Mouse (Mus musculus) olfactory bulb, adult 2 months (tissue): Measurements from ENCODE around the gene Oip5. TPM values are rescaled to one million over a fixed set of nuclear protein-coding genes. Genes with fewer than 3 reads are reported as not detected.

ENCODE experiments used
- H3K27ac ChIP-seq: fragments of 200-500 bp; 2 replicates; pipeline ENCODE4 v1.5.1; 2012; ENCODE audit warnings: low read depth, low read length; ENCODE audit not compliant: insufficient read depth
- H3K4me1 ChIP-seq: fragments of 200-500 bp; 2 replicates; pipeline ENCODE4 v1.6.1; 2012; ENCODE audit warnings: low read length; ENCODE audit not compliant: control insufficient read depth, insufficient read depth
- H3K4me3 ChIP-seq: fragments of 200-500 bp; 2 replicates; pipeline ENCODE4 v1.5.1; 2012; ENCODE audit warnings: mild to moderate bottlenecking, low read depth, low read length, moderate library complexity; ENCODE audit not compliant: insufficient read depth
- CTCF ChIP-seq: fragments of 200-500 bp; IDR thresholded peaks from 2 replicates; pipeline ENCODE4 v1.5.1; 2012; ENCODE audit warnings: low read depth, mild to moderate bottlenecking, low read length, moderate library complexity; ENCODE audit not compliant: insufficient read depth
- POLR2A ChIP-seq: fragments of 200-500 bp; IDR thresholded peaks from 2 replicates; pipeline ENCODE4 v1.6.1; 2012; ENCODE audit warnings: mild to moderate bottlenecking, low read depth, low read length, moderate library complexity; ENCODE audit not compliant: insufficient read depth
- WGBS: fragments of 180-500 bp; shearing (Covaris S2); methylation state at CpG from one replicate; pipeline ENCODE4 v1.1.7; 2018; 5-methylcytosine and 5-hydroxymethylcytosine counted together
- polyA plus RNA-seq: library from polyadenylated mRNA; stranded (reverse); fragments of >200 nt; gene quantifications from 2 replicates; pipeline ENCODE4 v1.2.4, GENCODE M21; 2012; ENCODE audit warnings: low replicate concordance; ENCODE audit not compliant: missing spikeins, insufficient read depth, insufficient read length

Oip5 gene
- polyA plus RNA-seq, 1 experiment = not detected

DNA sequence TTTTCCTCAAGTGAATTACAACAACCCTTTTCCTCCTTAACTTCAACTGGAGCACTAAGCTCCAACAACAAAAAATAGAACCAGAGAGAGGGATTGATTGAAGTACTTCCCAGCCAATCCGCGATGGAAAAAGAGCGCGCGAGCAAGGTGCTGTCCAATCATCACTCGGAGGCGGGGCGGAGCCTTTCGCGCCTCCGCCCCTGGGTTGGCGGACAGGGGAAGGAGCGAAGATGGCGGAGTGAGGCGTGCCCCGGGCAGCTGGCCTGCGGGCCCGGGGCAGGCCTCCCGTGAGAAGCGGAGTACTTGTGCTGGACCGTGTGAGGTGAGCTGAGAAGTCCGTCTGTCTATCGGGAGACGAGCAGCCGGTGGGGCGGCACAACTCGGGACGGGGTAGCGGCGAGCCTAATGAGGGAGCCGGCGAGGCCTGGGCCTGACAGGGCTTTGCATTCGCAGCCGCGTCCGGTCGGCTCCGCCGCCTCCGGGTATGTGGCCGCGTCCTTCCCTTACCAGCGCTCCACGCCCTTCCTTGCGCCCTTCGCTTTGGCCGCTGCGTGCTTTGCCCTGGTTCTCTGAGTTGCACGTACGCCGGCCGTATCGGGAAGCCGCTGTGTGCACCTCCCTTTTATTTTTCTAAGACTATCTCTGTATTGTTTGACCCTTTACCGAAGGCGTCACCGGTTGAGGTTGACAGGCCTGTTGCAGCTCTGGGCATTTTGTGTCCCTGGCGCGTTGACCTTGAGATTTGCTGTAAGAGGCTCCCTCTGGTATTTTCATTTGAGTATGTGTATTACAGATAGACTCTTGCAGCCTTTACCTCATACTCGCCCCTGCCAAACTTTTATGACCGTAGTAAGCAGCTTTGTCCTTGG lies 23.9 kb downstream of the Oip5 start:
- WGBS = under 1% methylated on average over 61 of the region's 61 CpGs
- H3K4me1 ChIP-seq = peaks cover 6% of the 10 kb centered on the region; the same call in 1 of the 2 replicates
- TF ChIP-seq CTCF = no peak
- TF ChIP-seq POLR2A = peak; percentile 91
- peak overlapping the region; percentile 86 for H3K27ac ChIP-seq
- H3K4me3 ChIP-seq = peak overlapping the region; percentile 84

DNA sequence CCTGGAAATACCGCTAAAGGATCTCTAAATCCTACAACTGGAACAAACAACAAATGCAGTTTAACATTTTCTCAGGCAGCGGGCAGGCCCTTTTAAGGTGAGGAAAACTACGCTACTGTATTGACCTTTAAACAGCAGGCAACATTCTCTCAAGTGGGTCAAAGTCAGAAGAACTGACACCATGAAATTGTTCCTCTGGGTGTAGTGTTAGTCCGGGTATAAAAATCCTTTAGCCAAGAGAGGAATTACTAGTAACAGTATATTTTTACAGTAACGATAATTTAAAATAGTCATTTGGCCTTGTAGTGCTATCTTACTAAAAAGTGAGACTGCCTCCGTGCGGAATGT lies 24.5 kb downstream of the Oip5 start:
- Histone ChIP-seq H3K4me1 (peaks cover 6% of the 10 kb centered on the region; the same call in 1 of the 2 replicates), H3K4me3 (no peak overlapping the region), H3K27ac (peak overlapping the region; percentile 79)
- no peak for TF ChIP-seq POLR2A
- no peak for TF ChIP-seq CTCF
- 5% methylated on average over 7 of the region's 7 CpGs for WGBS

DNA sequence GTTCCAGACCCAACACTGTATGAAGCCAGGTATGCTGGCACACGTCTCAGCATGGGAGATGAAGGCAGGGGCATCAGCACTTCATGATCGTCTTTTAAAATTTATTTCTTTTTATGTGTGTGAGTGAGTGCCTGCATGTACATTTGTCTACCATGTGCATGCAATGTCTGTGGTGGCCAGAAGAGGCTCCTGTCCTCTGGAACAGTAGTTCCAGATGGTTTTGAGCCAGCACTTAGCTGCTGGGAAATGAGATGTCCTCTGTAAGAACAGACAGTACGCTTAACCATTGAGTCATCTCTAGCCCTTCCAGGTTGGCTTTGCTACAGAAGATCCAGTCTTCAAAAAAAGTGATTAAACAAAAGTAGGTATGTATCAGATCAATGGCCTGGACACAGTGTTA lies 27.0 kb downstream of the Oip5 start:
- 93% methylated on average over 3 of the region's 3 CpGs for WGBS

DNA sequence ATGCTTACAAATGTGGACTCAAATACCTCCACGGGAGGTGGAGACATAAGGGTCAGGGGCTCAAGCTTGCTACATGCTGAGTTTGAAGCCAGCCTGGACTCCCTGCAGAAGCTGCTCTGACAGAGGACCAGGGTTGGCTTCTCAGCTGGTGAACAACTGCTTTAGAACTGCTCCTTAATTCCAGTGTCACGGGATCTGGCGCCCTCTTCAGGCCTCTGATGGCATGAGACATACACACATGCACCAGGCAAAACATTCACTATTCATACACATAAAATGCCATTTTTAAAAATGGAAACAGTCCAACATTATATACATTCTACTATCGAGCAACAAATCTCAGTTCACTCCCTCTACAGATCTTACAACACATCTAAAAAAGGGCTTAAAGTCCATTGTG lies 30.9 kb downstream of the Oip5 start:
- 25% methylated on average over 4 of the region's 4 CpGs for WGBS
- H3K4me3 ChIP-seq = no peak overlapping the region
- H3K4me1 ChIP-seq = peaks cover 6% of the 10 kb centered on the region
- H3K27ac ChIP-seq = no peak overlapping the region
- TF ChIP-seq POLR2A = no peak
- no peak for TF ChIP-seq CTCF

More for the DNA sequence above, 27.0 kb downstream of the Oip5 start:
- TF ChIP-seq POLR2A (no peak), CTCF (no peak)
- Histone ChIP-seq H3K27ac (no peak overlapping the region), H3K4me1 (no peaks in the 10 kb centered on the region), H3K4me3 (no peak overlapping the region)

DNA sequence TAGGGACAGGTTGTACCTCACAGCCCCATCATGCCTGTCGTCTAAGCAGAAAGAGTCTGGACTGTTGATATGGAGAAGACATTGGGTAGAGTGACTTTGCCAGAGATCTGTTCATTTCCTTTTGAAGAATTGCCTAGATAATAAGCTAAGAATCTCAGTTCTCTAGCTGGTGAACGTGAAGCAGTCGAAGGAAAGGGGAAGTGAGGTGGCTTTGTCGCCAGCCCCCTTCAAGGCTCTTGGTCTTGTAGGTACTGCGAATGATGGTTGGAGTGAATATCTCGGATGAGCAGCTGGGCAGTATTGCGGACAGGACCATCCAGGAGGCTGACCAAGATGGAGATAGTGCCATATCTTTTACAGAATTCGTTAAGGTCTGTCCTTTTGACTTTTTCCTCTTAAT lies 34.0 kb downstream of the Oip5 start:
- TF ChIP-seq CTCF = no peak
- peak overlapping the region; percentile 91 for H3K27ac ChIP-seq
- no peak overlapping the region for H3K4me3 ChIP-seq
- H3K4me1 ChIP-seq = peaks cover 8% of the 10 kb centered on the region
- WGBS = 75% methylated on average over 8 of the region's 8 CpGs

DNA sequence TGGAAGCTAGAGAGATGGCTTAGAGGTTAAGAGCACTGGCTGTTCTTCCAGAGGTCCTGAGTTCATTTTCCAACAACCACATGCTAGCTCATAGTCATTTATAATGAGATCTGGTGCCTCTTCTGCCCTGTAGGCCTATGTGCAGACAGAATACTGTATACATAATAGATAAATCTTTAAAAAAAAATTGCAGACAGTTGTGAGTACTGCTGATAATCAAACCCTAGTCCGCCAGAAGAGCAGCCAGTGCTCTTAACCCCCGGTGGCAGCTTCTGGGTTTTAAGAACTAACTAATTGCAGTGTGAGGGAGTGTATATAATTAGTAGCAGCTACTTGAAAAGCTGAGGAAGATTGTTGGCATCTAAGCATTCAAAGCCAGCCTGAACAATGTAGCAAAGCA lies 34.8 kb downstream of the Oip5 start:
- Histone ChIP-seq H3K27ac (peak overlapping the region; percentile 91), H3K4me3 (no peak overlapping the region), H3K4me1 (peaks cover 8% of the 10 kb centered on the region)
- WGBS = 28% methylated on average over 2 of the region's 2 CpGs
- TF ChIP-seq CTCF = no peak
- no peak for TF ChIP-seq POLR2A

- TF ChIP-seq POLR2A = no peak
- no peak for TF ChIP-seq CTCF
- no peak overlapping the region for H3K27ac ChIP-seq
- no peak overlapping the region for H3K4me3 ChIP-seq
- peaks cover 8% of the 10 kb centered on the region for H3K4me1 ChIP-seq
- 94% methylated on average over 3 of the region's 3 CpGs for WGBS
These were observed 36.7 kb downstream of the Oip5 start for GRCm38 (mm10) chr2:119581571-119581970.

DNA sequence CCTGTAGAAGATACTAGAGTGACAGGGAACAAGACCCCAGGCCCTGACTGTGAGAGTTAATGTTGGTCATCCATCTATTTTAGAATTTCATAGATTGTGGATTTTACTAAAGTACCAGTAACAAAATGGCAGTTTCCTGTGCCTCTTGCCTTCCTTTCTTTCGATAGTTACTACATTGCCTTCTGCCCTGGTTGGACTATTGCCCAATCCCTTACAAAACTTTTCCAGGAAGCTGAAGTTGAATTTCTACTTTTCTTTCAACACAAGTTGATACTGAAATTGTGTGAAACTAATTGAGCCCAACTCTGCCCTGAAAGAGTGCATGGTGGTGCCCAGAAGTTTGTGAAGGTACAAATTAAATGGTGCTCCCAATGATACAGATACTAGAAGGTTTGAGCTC lies 45.8 kb downstream of the Oip5 start:
- no peak for TF ChIP-seq CTCF
- TF ChIP-seq POLR2A = no peak
- H3K4me3 ChIP-seq = no peak overlapping the region
- H3K4me1 ChIP-seq = no peaks in the 10 kb centered on the region
- H3K27ac ChIP-seq = no peak overlapping the region
- WGBS = 92% methylated on average over 1 of the region's 1 CpGs

GRCm38 (mm10) chr2:119566182-119566855 lies 52.0 kb downstream of the Oip5 start:
- H3K4me3 ChIP-seq = no peak overlapping the region
- H3K4me1 ChIP-seq = no peaks in the 10 kb centered on the region
- TF ChIP-seq POLR2A = no peak
- no peak for TF ChIP-seq CTCF
- no peak overlapping the region for H3K27ac ChIP-seq
- WGBS = 79% methylated on average over 7 of the region's 7 CpGs

DNA sequence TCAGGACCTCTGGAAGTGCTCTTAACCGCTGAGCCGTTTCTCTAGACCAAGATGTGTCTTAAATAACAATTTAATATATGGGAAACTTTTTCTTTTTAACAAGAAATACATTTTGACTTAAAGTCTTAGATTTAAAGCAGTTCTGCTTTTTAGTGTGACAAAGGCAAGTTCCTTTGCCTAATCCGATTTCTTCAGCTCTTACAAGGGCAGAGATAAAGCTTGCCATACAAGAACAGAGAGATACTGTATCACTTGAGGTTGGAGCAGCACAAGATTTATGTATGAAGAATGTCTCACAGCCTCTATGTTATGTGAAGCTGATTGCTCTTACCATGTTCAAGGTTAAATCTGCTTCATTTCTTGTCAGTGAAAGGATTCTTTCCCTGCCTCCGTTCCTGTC lies 53.0 kb downstream of the Oip5 start:
- Histone ChIP-seq H3K4me3 (no peak overlapping the region), H3K4me1 (no peaks in the 10 kb centered on the region), H3K27ac (no peak overlapping the region)
- WGBS = 91% methylated on average over 4 of the region's 4 CpGs
- TF ChIP-seq POLR2A (no peak), CTCF (no peak)
